Mouse (Mus musculus) urinary bladder, adult 2 months (tissue): Measurements from ENCODE around the gene Ctdspl. TPM values are rescaled to one million over a fixed set of nuclear protein-coding genes. Genes with fewer than 3 reads are reported as not detected.
A peak's percentile ranks its signal among the peaks of the same experiment; 100 is the strongest.

Experiments
- DNase-seq: peaks from one replicate; pipeline ENCODE4 v3.0.0; 2022; ENCODE audit warnings: low spot score
- polyA plus RNA-seq: library from polyadenylated mRNA; depleted of rRNA; stranded (reverse); fragments of >200 nt; gene quantifications from 2 replicates; pipeline ENCODE4 v1.2.3, GENCODE M21; 2012

The Ctdspl gene
- polyA plus RNA-seq, 1 experiment = 24.4 TPM

DNA sequence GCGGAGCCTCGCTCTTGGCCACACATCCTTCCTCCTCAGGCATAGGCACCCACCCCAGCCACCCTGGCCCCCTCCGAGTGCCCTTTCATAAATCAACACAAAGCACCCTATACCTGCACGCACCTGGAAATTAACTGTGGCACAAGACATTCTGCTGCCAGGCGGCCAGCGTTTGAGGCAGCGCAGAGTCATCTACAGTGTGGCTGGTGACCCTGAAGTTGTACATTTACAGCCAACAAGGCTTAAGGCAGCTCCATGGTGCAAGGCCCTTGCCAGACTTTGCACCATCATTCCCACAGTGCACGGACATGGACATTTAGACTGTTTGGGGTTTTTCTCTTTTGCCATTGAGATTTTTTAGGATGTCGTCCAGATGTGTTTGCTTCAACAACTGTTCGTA is 134.4 kb downstream of the Ctdspl start:
- DNase-seq = no peak

DNA sequence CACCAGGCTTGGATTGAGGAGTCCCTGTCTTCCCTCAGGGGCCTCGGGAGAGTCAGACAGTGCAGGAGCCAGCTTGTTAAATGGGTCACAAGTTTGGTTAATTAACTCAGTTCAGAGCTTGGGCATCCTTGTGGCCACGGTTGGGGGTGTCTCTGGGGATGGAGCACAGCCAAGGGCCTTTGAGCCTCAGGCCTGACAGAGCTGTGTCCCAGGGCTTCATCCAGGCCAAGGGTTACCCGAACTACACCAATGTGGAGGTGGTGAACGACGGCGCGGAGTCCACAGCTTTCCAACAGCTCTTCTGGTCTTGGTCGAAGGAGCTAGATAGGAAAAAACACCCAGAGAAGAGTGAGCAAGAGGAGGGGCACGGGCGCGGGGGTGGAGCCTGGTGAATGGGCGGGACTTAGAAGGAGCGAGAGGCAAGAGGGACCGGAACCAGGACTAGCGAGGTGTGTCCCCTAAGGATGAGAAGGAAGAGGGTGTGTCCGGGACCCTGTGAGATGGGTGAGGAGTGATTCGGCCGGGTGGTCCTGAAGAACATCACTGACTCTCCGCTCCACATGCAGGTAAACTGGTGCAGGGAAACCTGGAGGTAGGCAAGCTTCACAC is 136.9 kb downstream of the Ctdspl start:
- no peak for DNase-seq

DNA sequence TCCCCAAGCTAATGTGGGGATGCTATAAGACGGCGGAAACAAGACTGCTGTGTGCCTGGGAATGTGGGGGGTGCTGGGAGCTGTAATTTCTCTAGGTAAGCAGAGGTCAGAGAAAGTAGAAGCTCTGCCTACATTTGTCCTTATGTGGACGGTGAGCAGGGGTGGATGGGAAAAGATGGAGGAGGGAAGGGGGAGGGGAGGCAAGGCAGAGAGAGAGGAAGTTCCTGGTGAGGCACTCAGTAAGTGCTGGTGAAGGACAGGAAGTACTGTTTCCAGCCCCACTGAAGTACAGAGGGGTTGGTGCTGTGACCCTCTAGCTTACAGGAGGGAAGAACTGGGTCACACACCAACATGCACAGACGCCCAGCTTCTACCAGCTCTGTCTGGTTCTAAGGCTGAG is 138.0 kb downstream of the Ctdspl start:
- DNase-seq = no peak

DNA sequence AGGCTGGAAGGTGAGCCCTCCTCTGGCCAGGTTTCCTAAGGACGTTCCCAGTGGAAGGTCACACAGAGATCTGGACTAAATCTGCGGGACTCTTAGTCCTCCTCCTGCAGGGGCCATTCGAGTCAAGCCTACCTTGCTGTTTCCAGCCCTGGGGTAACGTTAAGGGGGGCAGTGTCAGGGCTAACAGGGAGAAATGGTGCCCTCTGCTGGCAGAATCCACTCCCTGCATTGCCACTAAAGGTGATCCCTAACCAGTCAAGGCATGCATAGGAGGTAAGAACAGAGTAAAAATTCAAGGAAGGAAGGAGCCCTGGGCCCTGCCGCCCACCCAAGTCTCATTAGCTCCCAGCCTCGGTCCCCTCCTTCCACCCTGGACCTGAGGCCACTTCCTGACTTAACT is 141.3 kb downstream of the Ctdspl start:
- peak; percentile 57 for DNase-seq

DNA sequence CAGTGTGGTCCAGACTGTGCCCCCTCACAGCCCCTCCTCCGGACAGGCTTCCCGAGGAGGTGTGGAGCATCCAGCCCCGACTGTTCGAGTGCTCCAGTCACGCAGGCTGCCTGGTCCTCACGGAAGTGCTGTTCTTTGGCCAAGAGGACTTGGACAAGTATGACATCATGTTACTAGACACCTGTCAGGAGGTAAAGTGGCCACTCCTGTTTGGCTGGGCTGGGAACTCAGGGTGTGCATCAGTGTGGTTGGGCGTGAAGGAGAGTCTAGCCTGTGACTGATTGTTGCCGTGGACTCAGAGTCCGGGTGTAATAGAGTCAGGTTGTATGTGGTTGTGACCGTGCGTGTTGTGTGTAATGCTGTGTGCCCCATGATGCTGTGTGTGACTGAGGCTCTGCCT is 142.0 kb downstream of the Ctdspl start:
- DNase-seq = no peak

DNA sequence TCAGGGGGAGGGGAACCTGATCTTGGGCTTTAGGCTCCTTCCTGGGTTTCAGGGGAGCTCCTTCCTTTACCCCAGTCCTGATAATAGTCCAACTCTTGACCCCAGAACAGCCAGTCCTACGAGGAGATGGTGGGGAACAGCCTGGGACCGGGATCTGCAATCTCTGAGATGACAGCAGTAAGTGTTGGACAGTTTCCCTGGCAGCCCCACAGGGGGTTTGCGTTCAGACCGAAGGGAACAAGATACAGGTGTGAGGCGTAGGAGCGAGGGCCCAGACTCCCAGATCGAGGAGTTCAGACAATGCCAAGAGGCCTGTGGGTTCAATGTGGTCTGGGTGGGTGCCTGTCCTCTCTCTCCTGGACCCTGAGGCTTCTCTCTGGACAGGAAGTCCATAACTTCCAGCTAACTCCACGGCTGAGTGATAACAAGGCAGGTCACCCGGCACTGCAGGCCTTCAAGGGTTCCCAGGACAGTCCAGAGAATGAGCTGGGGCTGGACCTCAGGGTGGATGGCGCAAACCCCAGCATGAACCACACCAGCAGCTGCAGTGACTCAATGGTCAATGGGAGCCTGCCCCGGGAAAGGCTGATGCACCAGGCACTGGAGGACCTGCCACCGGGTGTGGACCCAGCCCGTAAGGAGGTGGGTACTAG is 144.0 kb downstream of the Ctdspl start:
- no peak for DNase-seq

DNA sequence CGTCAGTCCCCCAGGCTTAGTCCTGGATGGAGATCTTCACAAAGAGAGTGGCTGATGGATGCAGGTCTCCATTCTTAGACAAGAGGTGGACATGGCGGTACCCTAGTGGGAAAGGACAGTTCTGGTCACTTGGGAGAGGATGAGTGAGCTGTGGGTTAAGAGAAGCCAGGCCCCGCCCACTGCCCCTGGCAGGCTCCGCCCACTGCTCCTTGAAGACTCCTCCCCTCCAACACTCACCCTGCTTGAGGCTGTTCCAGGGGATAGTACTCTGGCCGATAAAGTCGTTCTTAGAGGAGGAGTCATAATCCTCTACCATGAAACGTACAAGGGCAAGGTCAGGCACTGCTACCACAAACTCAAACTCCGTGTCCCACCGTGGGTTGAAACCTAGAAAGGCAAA is 145.5 kb downstream of the Ctdspl start:
- no peak for DNase-seq

DNA sequence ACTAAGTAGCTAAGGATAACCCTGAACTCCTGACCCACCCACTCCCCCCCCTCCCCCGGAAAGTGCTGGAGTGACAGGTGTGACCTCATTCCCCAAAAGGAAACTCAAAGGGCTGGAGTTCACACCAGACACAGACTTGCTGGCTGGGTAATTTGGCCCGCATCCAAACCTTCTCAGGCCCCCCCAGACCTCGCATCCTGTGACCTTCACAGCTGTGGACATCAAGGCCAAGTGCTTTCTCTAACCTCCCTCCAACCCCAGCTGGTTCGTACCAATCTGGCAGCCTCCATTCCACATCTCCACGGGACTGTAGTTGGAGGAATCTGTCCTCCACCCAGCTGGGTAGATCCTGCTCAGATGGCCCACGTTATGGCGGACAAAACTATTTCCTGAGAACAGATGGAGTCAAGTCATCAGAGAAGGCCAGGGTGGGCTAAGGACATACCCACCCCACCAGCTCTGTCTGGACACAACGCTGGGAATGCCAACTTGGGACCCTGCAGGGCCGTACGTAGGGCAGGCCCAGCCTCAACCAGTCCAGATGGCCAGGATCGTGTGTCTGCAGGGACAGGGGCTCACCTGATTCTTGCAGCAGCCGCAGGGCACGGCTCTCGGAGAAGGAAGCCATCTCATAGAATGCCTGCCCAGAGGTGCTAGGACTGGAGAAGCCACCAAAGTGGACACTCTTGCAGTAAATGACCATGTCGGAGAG is 147.1 kb downstream of the Ctdspl start:
- DNase-seq = no peak

DNA sequence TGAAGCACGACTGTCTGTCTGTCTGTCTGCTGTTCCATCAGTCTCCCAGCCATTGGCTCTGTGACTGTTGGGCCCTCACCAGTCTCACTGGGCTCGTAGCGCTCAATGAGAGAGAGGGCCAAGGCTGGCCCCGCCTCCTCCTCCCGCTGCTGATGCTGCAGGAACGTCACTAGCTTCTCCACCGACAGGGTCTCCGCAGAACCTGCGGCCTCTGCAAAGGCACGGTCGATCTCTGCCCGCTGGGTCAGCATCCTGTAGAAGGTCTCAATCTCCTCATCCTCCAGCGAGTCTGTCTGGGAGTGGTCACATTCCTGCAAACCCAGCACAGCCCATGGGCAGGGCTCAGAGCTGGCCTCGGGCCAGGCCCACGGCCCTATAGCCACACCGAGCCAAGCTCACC is 149.4 kb downstream of the Ctdspl start:
- no peak for DNase-seq

DNA sequence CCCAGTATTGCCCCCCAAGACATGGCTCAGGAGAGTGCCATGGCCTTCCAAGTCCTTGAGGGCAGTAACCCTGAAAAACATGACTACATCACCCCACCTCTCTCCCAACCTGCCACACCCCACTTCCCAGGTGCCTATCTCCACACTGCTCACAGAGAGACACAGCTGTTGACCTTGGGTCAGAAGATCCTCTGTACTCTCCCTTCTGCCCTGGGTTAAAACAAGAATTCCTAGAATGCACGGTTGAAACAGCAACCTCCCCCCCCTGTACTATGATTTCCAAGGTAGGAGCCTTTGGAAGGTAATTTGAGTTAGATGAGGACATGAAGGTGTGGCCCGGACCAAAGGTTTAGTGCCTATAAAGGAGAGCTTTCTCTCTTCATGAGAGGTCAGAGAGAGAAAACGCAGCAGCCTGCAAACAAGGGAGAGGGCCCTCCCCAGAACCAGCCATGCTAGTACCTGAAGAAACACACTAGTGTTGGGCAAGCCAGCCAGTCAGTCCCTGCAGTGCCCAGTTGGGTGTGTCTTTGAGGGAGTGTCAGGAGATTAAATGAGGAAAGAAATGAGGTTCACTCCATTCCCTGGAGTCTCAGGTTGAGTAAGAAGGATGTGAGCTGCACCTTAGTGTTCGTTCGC is 153.9 kb downstream of the Ctdspl start:
- no peak for DNase-seq

DNA sequence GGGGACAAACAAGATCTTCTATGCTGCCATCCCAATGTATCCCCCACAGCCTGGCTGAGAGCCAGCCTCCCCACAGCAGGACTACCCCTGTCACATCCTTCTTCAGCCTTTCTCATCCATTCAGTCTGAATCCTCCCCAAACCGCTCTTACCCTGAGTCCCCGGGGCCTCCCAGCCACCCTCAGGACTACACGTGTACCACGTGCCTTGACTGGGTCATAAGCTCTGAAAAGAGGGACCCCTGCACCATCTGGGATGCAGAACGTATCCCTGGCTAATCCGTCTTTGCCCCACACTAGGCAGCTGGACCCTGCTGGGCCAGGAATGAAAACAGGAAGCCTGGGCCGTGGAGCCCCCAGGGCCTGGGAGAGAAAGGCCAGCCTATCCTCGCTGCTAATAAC is 155.8 kb downstream of the Ctdspl start:
- no peak for DNase-seq

DNA sequence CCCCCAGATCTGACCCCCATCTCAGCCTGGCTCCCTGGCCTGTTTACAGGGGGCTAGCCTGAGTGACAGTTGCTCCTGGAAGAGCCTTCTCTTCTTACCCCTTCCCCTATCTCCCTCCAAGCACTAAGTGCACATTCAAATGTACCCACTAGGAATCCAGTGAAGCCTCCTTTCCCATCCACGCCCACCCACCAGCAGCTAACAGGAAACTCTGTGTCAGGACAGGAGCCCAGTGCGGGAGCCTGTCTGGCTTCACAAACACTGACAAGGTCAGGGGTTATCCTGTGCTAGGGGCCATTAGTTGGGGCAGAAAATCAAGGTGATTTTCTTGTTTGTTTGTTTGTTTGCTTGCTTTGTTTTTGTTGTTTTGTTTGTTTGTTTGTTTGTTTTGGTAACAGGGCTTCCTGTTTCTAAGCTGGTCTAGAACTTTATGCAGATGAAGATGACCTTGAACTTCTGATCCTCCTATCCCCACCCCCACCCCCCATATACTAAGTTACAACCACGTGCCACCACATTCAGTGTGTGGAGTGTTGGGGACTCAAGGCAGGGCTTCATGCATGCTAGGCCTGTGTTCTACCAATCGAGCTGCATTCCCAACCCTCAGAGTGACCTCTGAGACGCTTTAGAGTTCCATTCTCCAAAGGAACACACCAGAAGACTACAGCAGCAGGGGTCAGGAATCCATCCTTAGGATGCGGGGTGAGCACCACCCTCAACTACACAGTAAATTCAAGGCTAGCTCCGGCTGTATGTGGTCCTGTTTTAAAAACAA is 156.6 kb downstream of the Ctdspl start:
- no peak for DNase-seq

DNA sequence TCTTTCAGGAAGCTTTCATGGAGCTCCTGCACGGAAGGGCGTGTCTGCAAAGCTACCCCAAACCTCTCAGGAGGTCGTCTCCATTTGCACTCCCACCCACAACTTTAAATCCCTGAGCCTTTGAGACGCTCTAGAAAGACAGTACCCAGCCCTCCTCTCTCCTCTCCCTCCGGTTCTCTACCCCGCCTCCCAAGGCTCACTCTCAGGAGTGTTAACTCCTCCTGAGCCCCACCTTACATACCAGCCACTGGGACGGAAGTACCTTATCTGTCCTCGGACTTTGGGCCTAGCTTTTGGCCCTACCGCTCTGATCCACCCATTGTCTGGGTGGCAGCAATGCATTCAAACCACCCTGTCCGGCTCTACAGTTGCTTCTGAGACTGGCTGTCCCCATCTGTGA is 157.7 kb downstream of the Ctdspl start:
- DNase-seq = no peak

DNA sequence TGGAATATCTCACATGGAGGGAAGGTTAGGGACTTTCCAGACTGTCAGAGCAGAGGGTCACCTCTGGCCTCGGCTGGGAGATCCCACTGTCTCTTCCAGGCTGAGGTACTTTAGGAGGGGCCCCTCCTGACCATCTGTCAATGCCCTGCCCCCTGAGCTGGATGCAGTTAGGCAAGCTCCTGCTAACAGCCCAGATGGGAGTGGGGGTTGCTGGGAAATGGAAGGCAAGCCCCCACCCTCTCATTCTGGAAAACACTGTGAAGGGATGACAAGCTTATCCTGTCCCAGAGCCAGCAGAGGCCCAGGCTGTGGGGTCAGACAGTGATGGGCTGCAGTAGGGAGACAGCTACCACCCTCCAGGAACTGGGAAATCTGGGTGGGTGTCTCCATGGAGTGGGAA is 160.2 kb downstream of the Ctdspl start:
- no peak for DNase-seq

DNA sequence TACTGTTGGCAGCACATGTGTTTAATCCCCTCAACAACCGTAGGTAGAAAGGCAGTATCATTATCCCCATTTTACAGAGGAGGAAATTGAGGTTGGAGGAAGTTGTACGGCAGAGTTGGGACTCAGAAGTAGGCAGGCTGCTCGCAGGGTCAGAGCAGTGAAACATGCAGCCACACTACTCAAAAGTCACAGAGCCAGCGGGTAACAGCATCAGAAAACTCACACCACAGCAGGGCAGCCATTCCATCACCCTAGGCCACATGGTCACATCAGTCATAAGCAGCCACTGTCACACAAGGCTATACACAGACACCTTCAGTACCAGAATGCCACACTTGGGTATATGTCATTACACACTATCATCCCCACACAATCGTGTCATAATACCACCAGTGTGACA is 161.1 kb downstream of the Ctdspl start:
- DNase-seq = no peak

DNA sequence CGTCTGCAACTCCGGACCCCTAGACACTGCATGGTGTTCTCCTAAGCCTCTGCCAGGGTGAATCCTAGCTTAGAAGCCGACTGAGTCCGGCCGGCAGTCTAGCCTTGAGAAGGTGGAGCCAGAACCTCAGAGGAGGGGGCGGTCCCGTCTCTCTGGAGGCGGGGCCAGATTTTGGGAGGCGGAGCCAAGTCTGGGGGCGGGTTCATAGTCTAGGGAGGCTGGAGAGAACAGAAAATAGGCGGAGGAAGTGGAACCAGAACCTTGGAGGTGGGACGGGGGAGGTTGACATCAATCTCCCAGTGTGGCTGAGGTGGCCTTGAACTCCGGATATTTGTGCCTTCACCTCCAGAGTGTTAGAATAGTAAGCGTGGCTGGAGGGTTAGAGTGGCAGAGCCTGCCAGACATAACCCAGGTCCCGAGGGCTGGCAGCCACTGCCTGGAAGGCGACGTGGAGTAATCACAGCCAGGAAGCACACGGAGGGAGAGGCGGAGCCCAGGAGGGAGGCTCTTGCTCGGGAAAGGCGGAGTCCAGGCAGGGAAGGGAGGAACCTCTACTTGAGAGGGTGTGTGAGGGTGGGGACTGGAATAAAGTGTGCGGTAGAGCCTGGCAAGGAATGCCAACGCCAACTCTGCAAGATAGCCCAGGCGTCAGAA is 162.0 kb downstream of the Ctdspl start:
- DNase-seq = peak; percentile 79

DNA sequence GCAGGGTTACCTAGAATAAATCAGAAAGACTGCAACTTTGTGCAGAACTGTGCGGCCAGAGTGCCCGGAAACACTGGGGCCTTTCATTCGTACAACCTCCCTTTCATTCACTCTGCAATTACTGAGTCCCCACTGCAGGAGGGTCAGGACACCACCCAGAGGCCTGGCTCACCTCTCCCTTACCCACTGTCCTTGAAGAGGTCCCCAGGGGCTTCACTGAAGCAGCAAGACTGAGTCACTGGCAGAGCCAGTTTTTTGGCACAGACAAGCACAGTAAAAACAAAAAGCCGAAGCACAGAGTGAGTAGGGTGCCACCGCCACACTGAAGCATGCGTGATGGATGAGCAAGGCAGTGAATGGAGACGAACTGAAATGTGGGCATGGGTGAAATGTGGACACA is 163.2 kb downstream of the Ctdspl start:
- DNase-seq = no peak

DNA sequence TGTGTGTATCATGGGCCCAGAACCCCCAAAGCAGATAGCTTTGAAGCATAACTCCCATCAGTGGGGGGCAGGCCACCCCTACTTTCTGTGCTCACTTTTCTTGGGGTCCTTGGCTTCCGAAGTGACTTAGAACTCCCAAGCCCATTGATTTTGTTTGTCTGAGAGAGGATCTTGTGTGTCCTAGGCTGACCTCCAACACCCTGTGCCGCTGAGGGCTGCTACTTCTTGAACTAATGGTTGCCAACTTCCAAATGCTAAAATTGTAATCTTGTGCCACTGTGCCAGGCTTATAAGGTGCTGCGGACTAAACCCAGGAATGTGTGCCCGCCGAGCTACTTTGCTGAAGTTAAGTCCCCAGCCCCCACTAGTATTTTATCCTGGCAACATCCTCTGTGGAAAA is 164.2 kb downstream of the Ctdspl start:
- no peak for DNase-seq

DNA sequence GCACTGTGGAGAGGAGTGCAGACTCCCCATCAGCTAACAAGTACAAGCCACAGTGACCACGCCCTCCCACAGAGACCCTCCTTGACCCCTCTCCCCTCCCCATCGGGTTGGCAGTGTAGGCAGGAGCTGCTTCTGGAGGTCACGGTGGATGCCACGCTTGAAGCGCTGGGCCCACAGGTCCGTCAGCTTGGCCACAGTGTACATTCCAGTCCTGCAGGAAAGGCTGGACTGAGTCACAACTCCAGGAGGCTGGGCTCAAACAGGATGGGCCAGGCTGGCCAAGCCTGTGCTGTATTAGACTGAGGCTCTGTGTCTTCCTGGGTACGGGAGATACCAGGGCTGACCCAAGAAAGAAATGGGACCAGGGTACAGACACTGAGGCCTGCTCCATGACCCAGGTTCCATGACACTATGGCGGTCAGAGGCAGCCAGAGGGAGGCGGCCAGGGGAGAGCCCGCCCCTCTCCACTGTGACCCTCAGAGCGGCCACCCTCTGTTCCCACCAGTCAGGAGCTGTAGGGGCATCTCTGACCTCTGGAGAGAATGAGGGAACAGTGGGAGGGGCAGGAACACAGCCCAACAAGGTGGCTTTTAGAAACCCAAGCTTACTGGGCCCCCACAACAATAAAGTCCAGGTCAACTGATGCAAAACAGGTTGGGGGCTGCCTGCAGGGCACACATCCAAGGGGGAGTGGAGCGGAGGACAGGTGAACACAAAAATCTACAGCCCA is 165.5 kb downstream of the Ctdspl start:
- DNase-seq = no peak

DNA sequence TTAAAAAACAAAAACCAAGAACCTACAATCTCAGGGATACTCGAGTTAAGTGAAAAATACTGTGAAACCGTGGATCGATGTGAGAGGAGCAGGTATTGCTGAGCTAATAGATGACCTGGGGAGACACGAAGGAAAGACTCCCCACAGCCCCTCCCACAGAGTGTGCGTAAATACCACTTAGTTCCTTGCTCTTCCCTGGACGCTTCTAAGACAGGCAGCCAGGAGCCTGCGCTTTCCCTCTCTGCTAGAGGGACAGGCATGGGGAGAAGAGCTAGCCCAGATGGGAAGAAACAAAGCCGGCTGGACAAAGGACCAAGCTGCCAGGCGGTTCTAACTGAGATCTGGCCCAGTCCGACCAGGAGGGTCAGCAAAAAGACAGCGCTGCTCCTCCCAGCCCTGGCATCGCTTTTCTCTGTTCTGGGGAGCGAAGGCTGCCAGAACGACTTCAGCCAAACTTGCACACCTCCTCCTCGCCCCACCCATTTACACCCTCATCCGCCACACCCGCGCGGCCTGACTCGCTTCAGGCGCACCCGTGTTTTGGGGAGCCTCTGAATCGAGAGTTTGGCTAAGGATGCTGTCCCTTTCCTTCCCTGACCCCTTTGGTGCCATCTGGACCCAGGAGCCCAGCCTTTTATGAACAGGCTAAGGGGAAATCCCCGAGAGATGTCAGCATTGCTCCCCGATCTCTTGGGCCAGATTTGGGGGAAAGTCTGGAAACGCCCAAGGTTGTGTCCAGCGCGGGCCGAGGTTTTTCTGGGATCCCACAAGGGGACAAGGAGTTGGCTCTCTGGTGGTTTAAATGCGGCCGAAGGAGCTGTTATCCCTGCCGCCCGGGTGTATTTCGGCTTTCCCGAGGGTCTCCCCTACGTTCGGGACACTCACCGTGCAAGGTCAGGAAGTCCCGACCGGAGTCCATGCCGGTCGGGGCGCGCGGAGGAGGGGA is 166.5 kb downstream of the Ctdspl start:
- no peak for DNase-seq
